Mouse (Mus musculus) intestine, embryonic 15.5 days (tissue): ENCODE measurements around the gene Gm47995. TPM values are rescaled to one million over a fixed set of nuclear protein-coding genes. Genes with fewer than 3 reads are reported as not detected.

Experiments used
- ATAC-seq: fragments of 200-750 bp; cut with Nextera tagmentation; 2 replicates; pipeline ENCODE4 v1.8.0; 2017; ENCODE audit warnings: moderate TSS enrichment, moderate library complexity
- H3K27ac ChIP-seq: fragments of 300-500 bp; sonication (generic); 2 replicates; pipeline ENCODE4 v1.5.1; 2015; ENCODE audit warnings: mild to moderate bottlenecking, inconsistent platforms
- H3K27me3 ChIP-seq: fragments of 300-500 bp; sonication (generic); replicated peaks from 2 replicates; pipeline ENCODE4 v1.6.1; 2015; ENCODE audit warnings: inconsistent platforms
- H3K36me3 ChIP-seq: fragments of 300-500 bp; sonication (generic); 2 replicates; pipeline ENCODE4 v1.6.1; 2015; ENCODE audit warnings: inconsistent platforms
- H3K4me1 ChIP-seq: fragments of 300-500 bp; sonication (generic); replicated peaks from 2 replicates; pipeline ENCODE4 v1.6.1; 2015; ENCODE audit warnings: inconsistent platforms
- H3K4me2 ChIP-seq: fragments of 300-500 bp; sonication (generic); replicated peaks from 2 replicates; pipeline ENCODE4 v1.6.1; 2015; ENCODE audit warnings: mild to moderate bottlenecking, inconsistent platforms
- H3K4me3 ChIP-seq: fragments of 300-500 bp; sonication (generic); replicated peaks from 2 replicates; pipeline ENCODE4 v1.5.1; 2015; ENCODE audit warnings: inconsistent platforms
- H3K9ac ChIP-seq: fragments of 300-500 bp; sonication (generic); 2 replicates; pipeline ENCODE4 v1.6.1; 2015; ENCODE audit warnings: inconsistent platforms
- H3K9me3 ChIP-seq: fragments of 300-500 bp; sonication (generic); 2 replicates; pipeline ENCODE4 v1.6.1; 2016; ENCODE audit warnings: inconsistent platforms
- WGBS: fragments of 180-500 bp; shearing (Covaris S2); methylation state at CpG from one replicate; pipeline ENCODE4 v1.1.7; 2015; 5-methylcytosine and 5-hydroxymethylcytosine counted together
- polyA plus RNA-seq: library from polyadenylated mRNA; unstranded; fragments of >200 nt; fragmentation: Nextera tagmentation; extraction: Ambion mirVana; gene quantifications from 2 replicates; pipeline ENCODE4 v1.2.1, GENCODE M21; 2015

Gene Gm47995
- polyA plus RNA-seq, 1 experiment from 2014 or later: not detected

DNA sequence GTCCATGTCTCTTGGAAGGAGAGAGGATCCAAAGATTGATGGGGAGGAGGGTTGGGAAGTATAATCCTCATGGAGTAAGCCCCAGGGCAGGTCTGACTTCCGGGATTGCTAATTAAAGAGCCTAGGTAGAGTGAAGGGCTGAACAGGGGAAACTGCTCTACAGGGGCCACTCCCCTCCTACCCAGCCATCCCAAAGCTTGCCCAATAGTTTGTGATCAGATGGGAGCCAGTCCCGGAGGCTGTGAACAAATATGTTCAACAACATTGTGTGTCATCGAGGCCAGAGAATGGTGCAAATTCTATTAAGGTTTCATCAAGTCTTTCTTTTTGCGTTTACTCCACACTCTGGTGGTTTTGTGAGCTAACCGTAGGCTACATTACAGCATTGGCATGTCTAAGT is 45.8 kb downstream of the Gm47995 start:
- ATAC-seq: no peak
- Histone ChIP-seq H3K9me3 (no peaks in the 10 kb centered on the region), H3K4me2 (no peak overlapping the region), H3K27ac (no peak overlapping the region), H3K27me3 (no peaks in the 10 kb centered on the region), H3K36me3 (no peaks in the 10 kb centered on the region), H3K4me1 (no peaks in the 10 kb centered on the region), H3K4me3 (no peak overlapping the region), H3K9ac (no peak overlapping the region)
- WGBS: 98% methylated on average over 5 of the region's 5 CpGs

GRCm38 (mm10) chr1:151244761-151245160 is 46.5 kb downstream of the Gm47995 start:
- ATAC-seq: no peak
- H3K9me3 ChIP-seq: no peaks in the 10 kb centered on the region
- H3K4me3 ChIP-seq: no peak overlapping the region
- no peak overlapping the region for H3K4me2 ChIP-seq
- H3K27ac ChIP-seq: no peak overlapping the region
- H3K36me3 ChIP-seq: no peaks in the 10 kb centered on the region
- 86% methylated on average over 4 of the region's 4 CpGs for WGBS
- no peaks in the 10 kb centered on the region for H3K4me1 ChIP-seq
- H3K27me3 ChIP-seq: no peaks in the 10 kb centered on the region
- no peak overlapping the region for H3K9ac ChIP-seq

DNA sequence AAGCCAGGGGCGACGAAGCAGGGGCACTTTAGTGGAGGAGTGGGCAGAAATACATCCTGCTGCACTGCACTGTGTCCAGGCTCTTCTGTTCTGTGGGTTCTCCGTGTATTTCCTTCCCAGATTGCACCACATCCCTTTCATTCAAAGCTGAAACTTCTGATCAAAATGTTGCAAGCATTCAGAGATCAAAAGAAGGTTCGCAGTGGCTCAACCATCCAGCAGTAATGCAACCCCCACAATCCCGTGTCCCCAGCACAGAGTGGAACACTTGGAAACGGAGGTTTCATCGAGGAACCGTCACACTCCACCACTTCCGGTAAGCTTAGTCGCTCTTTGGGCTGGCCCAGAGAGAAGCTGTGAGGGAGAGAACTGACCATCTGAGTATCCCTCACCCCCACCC is 46.9 kb downstream of the Gm47995 start:
- H3K9me3 ChIP-seq: no peaks in the 10 kb centered on the region
- H3K9ac ChIP-seq: no peak overlapping the region
- 84% methylated on average over 10 of the region's 10 CpGs for WGBS
- no peak overlapping the region for H3K27ac ChIP-seq
- ATAC-seq: no peak
- no peaks in the 10 kb centered on the region for H3K36me3 ChIP-seq
- no peak overlapping the region for H3K4me2 ChIP-seq
- no peak overlapping the region for H3K4me3 ChIP-seq
- H3K27me3 ChIP-seq: no peaks in the 10 kb centered on the region
- no peaks in the 10 kb centered on the region for H3K4me1 ChIP-seq

DNA sequence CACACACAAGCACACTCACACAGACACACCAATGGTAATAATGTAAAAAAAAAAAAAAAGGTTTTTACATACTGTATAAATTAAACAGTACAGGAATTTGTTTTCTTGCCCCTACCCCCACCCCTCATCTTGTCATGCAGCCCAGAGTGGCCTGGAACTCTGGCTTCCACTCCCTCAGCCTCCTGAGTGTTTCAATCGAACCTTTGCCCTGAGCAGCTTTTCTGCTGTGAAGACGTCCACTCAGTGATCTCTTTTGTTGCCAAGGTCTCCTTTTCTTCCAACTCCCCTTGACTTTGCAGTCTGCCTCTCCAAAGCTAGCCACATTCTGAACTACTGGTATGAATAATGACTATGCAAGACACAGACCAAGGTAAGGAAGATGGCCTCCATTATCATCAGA is 47.6 kb downstream of the Gm47995 start:
- H3K9me3 ChIP-seq: no peaks in the 10 kb centered on the region
- no peaks in the 10 kb centered on the region for H3K4me1 ChIP-seq
- H3K27me3 ChIP-seq: no peaks in the 10 kb centered on the region
- WGBS: 77% methylated on average over 2 of the region's 2 CpGs
- H3K27ac ChIP-seq: no peak overlapping the region
- no peak overlapping the region for H3K9ac ChIP-seq
- ATAC-seq: no peak
- H3K4me3 ChIP-seq: no peak overlapping the region
- no peak overlapping the region for H3K4me2 ChIP-seq
- no peaks in the 10 kb centered on the region for H3K36me3 ChIP-seq

Other genes with a start within 250 kb of the Gm47995 start
- gene Hmcn1, start 205.0 kb upstream of the Gm47995 start, polyA plus RNA-seq: 3.4 and 4.3 TPM in 2 replicates
- not detected in 2 replicates for gene Gm47985, start 15.9 kb upstream of the Gm47995 start, polyA plus RNA-seq
- 0.18 and 0.24 TPM in 2 replicates for gene Gm8947, start 6.1 kb upstream of the Gm47995 start, polyA plus RNA-seq
- gene 3110040M04Rik, start 5.7 kb downstream of the Gm47995 start, polyA plus RNA-seq: 0.24 TPM in 1 of 2 replicates, not detected in the other
- gene Gm47996, start 11.7 kb downstream of the Gm47995 start, polyA plus RNA-seq: not detected in 2 replicates
- 313 and 339 TPM in 2 replicates for gene Ivns1abp, start 146.0 kb downstream of the Gm47995 start, polyA plus RNA-seq
- 29.1 and 39.7 TPM in 2 replicates for gene Swt1, start 230.0 kb downstream of the Gm47995 start, polyA plus RNA-seq
- 39.3 and 42.8 TPM in 2 replicates for gene Trmt1l, start 230.1 kb downstream of the Gm47995 start, polyA plus RNA-seq